Mouse (Mus musculus) hindbrain, embryonic 14.5 days (tissue): ENCODE measurements around the gene Slc10a1. TPM values are rescaled to one million over a fixed set of nuclear protein-coding genes. Genes with fewer than 3 reads are reported as not detected.
A peak's percentile ranks its signal among the peaks of the same experiment; 100 is the strongest.

Experiments
- ATAC-seq: fragments of 200-750 bp; cut with Nextera tagmentation; 2 replicates; pipeline ENCODE4 v1.8.0; 2017; ENCODE audit warnings: moderate number of reproducible peaks, mild to moderate bottlenecking, moderate TSS enrichment, moderate library complexity; ENCODE audit not compliant: low FRiP score
- DNase-seq: peaks from one replicate; pipeline ENCODE4 v3.0.0-alpha.2; 2015; ENCODE audit warnings: low spot score
- H3K27ac ChIP-seq: fragments of 300-500 bp; sonication (generic); 2 replicates; pipeline ENCODE4 v1.5.1; 2014; ENCODE audit warnings: mild to moderate bottlenecking, moderate library complexity
- H3K27me3 ChIP-seq: fragments of 300-500 bp; sonication (generic); 2 replicates; pipeline ENCODE4 v1.6.1; 2014; ENCODE audit warnings: mild to moderate bottlenecking, low read length, mixed read lengths; ENCODE audit not compliant: control insufficient read depth, insufficient read depth
- H3K36me3 ChIP-seq: fragments of 300-500 bp; sonication (generic); replicated peaks from 2 replicates; pipeline ENCODE4 v1.6.1; 2014; ENCODE audit not compliant: control insufficient read depth, insufficient read depth
- H3K4me1 ChIP-seq: fragments of 300-500 bp; sonication (generic); replicated peaks from 2 replicates; pipeline ENCODE4 v1.6.1; 2014; ENCODE audit warnings: antibody characterized with exemption, low read length, mixed read lengths; ENCODE audit not compliant: control insufficient read depth, insufficient read depth
- H3K4me2 ChIP-seq: fragments of 300-500 bp; sonication (generic); replicated peaks from 2 replicates; pipeline ENCODE4 v1.6.1; 2014; ENCODE audit warnings: mild to moderate bottlenecking, moderate library complexity
- H3K4me3 ChIP-seq: fragments of 300-500 bp; sonication (generic); replicated peaks from 2 replicates; pipeline ENCODE4 v1.5.1; 2014; ENCODE audit warnings: mild to moderate bottlenecking, low read length
- H3K9ac ChIP-seq: fragments of 300-500 bp; sonication (generic); 2 replicates; pipeline ENCODE4 v1.6.1; 2014
- H3K9me3 ChIP-seq: fragments of 300-500 bp; sonication (generic); 2 replicates; pipeline ENCODE4 v1.6.1; 2016; ENCODE audit warnings: low read length; ENCODE audit not compliant: control insufficient read depth
- WGBS: fragments of 180-500 bp; shearing (Covaris S2); extraction: QIAGEN DNeasy Blood & Tissue Kit; methylation state at CpG from one replicate; pipeline ENCODE4 v1.1.7; 2014; 5-methylcytosine and 5-hydroxymethylcytosine counted together
- polyA plus RNA-seq: library from polyadenylated mRNA; unstranded; fragments of >200 nt; fragmentation: Nextera tagmentation; extraction: Ambion mirVana; gene quantifications from 2 replicates; pipeline ENCODE4 v1.2.1, GENCODE M21; 2014

Gene Slc10a1
- polyA plus RNA-seq, 1 experiment from 2014 or later = 0.55 TPM

DNA sequence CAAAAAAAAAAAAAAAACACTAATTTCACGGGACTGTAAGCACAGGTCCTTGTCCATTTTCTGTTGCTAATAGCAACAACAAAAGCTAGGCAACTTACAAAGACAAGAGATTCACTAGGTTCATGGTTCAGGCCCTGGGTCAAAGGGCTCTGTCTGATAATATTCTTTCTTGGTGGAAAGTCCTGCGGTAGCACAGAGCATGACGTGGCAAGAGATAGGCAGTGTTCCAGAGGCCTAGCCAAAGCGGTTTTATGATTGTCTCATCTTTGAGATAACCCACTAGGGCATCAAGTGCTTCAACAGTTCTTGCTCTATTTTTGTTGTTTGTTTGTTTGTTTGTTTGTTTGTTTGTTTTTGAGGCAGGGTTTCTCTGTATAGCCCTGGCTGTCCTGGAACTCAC, 42.0 kb downstream of the Slc10a1 start:
- Histone ChIP-seq H3K9ac (no peak overlapping the region), H3K4me3 (no peak overlapping the region), H3K4me2 (no peak overlapping the region), H3K9me3 (no peaks in the 10 kb centered on the region), H3K36me3 (no peaks in the 10 kb centered on the region), H3K27ac (no peak overlapping the region), H3K27me3 (no peaks in the 10 kb centered on the region), H3K4me1 (no peaks in the 10 kb centered on the region)
- 84% methylated on average over 4 of the region's 4 CpGs for WGBS
- no peak for ATAC-seq
- no peak for DNase-seq

- H3K9me3 ChIP-seq = no peaks in the 10 kb centered on the region
- H3K4me3 ChIP-seq = no peak overlapping the region
- no peak for ATAC-seq
- DNase-seq = no peak
- WGBS = 38% methylated on average over 7 of the region's 7 CpGs
- H3K4me1 ChIP-seq = no peaks in the 10 kb centered on the region
- no peaks in the 10 kb centered on the region for H3K27me3 ChIP-seq
- no peak overlapping the region for H3K9ac ChIP-seq
- H3K4me2 ChIP-seq = no peak overlapping the region
- H3K36me3 ChIP-seq = no peaks in the 10 kb centered on the region
- no peak overlapping the region for H3K27ac ChIP-seq
These were observed 42.6 kb downstream of the Slc10a1 start for GRCm38 (mm10) chr12:80925919-80926318.

GRCm38 (mm10) chr12:80924205-80924604, 44.3 kb downstream of the Slc10a1 start:
- H3K27me3 ChIP-seq = no peaks in the 10 kb centered on the region
- no peak overlapping the region for H3K4me2 ChIP-seq
- 69% methylated on average over 3 of the region's 3 CpGs for WGBS
- H3K4me3 ChIP-seq = no peak overlapping the region
- H3K9ac ChIP-seq = no peak overlapping the region
- H3K9me3 ChIP-seq = no peaks in the 10 kb centered on the region
- DNase-seq (peak; percentile 43), ATAC-seq (no peak)
- no peaks in the 10 kb centered on the region for H3K4me1 ChIP-seq
- no peaks in the 10 kb centered on the region for H3K36me3 ChIP-seq
- no peak overlapping the region for H3K27ac ChIP-seq

DNA sequence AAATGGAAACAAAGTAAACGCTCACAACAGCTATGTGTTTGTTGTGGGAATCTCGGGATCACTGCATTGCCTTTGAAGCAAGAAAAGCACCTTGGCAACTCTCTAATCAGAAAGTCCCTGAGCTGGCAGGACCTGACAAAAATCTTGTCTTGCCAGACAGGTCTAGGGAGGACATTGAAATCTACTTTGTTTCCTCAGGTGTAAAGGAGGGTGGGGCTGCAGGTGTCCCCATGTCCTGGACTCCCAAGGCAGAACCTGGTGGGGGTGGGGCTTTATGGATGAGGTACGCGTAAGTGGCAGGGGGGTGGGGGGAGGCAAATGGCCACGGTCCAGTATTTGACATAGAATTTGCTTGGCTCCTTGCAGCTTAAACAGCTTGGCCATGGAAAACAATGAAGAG, 44.9 kb downstream of the Slc10a1 start:
- no peak overlapping the region for H3K27ac ChIP-seq
- H3K27me3 ChIP-seq = no peaks in the 10 kb centered on the region
- no peaks in the 10 kb centered on the region for H3K36me3 ChIP-seq
- H3K4me3 ChIP-seq = no peak overlapping the region
- H3K4me1 ChIP-seq = no peaks in the 10 kb centered on the region
- H3K9ac ChIP-seq = no peak overlapping the region
- WGBS = 58% methylated on average over 5 of the region's 5 CpGs
- no peaks in the 10 kb centered on the region for H3K9me3 ChIP-seq
- ATAC-seq (no peak), DNase-seq (no peak)
- H3K4me2 ChIP-seq = no peak overlapping the region

GRCm38 (mm10) chr12:80922869-80923268, 45.6 kb downstream of the Slc10a1 start:
- ATAC-seq = no peak
- 27% methylated on average over 7 of the region's 7 CpGs for WGBS
- H3K27ac ChIP-seq = no peak overlapping the region
- H3K9ac ChIP-seq = no peak overlapping the region
- peak overlapping the region; percentile 25; the same call in 1 of the 2 replicates for H3K4me2 ChIP-seq
- no peaks in the 10 kb centered on the region for H3K9me3 ChIP-seq
- H3K4me1 ChIP-seq = no peaks in the 10 kb centered on the region
- no peaks in the 10 kb centered on the region for H3K27me3 ChIP-seq
- no peaks in the 10 kb centered on the region for H3K36me3 ChIP-seq
- no peak for DNase-seq
- no peak overlapping the region for H3K4me3 ChIP-seq

- WGBS = 96% methylated on average over 5 of the region's 5 CpGs
- no peaks in the 10 kb centered on the region for H3K36me3 ChIP-seq
- H3K27me3 ChIP-seq = no peaks in the 10 kb centered on the region
- H3K4me2 ChIP-seq = no peak overlapping the region
- DNase-seq (no peak), ATAC-seq (no peak)
- H3K27ac ChIP-seq = no peak overlapping the region
- no peak overlapping the region for H3K9ac ChIP-seq
- no peak overlapping the region for H3K4me3 ChIP-seq
- H3K4me1 ChIP-seq = no peaks in the 10 kb centered on the region
- no peaks in the 10 kb centered on the region for H3K9me3 ChIP-seq
These were observed 47.2 kb downstream of the Slc10a1 start for GRCm38 (mm10) chr12:80921301-80921700.

DNA sequence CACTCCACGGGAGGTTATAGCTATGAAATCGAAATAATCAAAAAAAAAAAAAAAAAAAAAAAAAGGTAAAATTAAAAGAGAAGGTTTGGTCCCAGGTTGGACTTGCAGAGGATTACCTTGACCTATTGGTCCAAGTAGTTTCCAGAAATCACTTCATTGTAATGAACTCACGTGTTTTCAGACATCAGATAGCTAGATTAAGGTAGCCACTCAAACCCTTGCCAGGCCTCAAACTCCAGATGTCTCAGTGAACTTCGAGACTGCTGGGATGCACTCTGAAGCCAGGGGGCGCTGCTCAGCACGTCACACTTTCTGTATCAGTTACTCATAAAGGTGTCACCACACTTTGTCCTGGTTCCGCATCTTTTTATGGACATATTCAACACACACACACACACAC, 50.7 kb downstream of the Slc10a1 start:
- DNase-seq (no peak), ATAC-seq (no peak)
- Histone ChIP-seq H3K4me1 (no peaks in the 10 kb centered on the region), H3K27me3 (no peaks in the 10 kb centered on the region), H3K27ac (no peak overlapping the region), H3K4me3 (no peak overlapping the region), H3K9ac (no peak overlapping the region), H3K9me3 (no peaks in the 10 kb centered on the region), H3K4me2 (no peak overlapping the region), H3K36me3 (no peaks in the 10 kb centered on the region)
- WGBS = 63% methylated on average over 7 of the region's 7 CpGs

- H3K27me3 ChIP-seq = no peaks in the 10 kb centered on the region
- H3K4me3 ChIP-seq = no peak overlapping the region
- H3K9me3 ChIP-seq = no peaks in the 10 kb centered on the region
- no peak overlapping the region for H3K4me2 ChIP-seq
- no peak overlapping the region for H3K27ac ChIP-seq
- no peak overlapping the region for H3K9ac ChIP-seq
- ATAC-seq (no peak), DNase-seq (no peak)
- no peaks in the 10 kb centered on the region for H3K36me3 ChIP-seq
- 91% methylated on average over 8 of the region's 8 CpGs for WGBS
- no peaks in the 10 kb centered on the region for H3K4me1 ChIP-seq
These were observed 58.9 kb downstream of the Slc10a1 start for GRCm38 (mm10) chr12:80909631-80910030.
